ENCODE assay signal across 9 mouse cellular contexts in genomic region chr13:67686971-67687370, GRCm38 (mm10). TPM values are rescaled to one million over a fixed set of nuclear protein-coding genes. Genes with fewer than 3 reads are reported as not detected.
DNase-seq lines count a peak whose midpoint lies in the region; ATAC-seq and TF ChIP-seq lines count a peak whose summit lies in the region.
"Had no signal": no experiment of that assay in that cellular context is flagged by ENCODE, and none has a peak within 500 bp of the region (broad histone marks: within the 10 kb centered on the region; RNA-seq: fewer than 3 reads in every experiment).

Zfp738 (minus strand) TSS chr13:67687071.

- no peak for TF ChIP-seq CTCF in gastrocnemius, adult 2 months (IDR thresholded peaks at IDR 0.05)

- no peak within 1 kb of the TSS for H3K4me3 ChIP-seq in neural tube, embryonic 11.5 days (ENCODE audit: low read depth, low read length)
- H3K4me3 ChIP-seq in stomach, embryonic 16.5 days (replicated peaks; ENCODE audit: low read length), result no peak within 1 kb of the TSS
- no peak within 1 kb of the TSS for H3K4me3 ChIP-seq in gastrocnemius, adult 2 months

- no peaks in the 10 kb centered on the region for H3K36me3 ChIP-seq in neural tube, embryonic 11.5 days (ENCODE audit: control insufficient read depth, insufficient read depth, low read length)
- no peaks in the 10 kb centered on the region for H3K36me3 ChIP-seq in stomach, embryonic 16.5 days (ENCODE audit: control insufficient read depth, insufficient read depth, low read length)

- H3K9me3 ChIP-seq in neural tube, embryonic 11.5 days (ENCODE audit: control insufficient read depth, low read length), result no peaks in the 10 kb centered on the region
- H3K9me3 ChIP-seq in stomach, embryonic 16.5 days (replicated peaks; ENCODE audit: control insufficient read depth, low read length), result no peaks in the 10 kb centered on the region

- H3K27ac ChIP-seq in neural tube, embryonic 11.5 days (ENCODE audit: low read depth, low read length), result no peak within 1 kb of the TSS
- H3K27ac ChIP-seq in stomach, embryonic 16.5 days (ENCODE audit: low read length), result no peak within 1 kb of the TSS
- no peak within 1 kb of the TSS for H3K27ac ChIP-seq in gastrocnemius, adult 2 months

- WGBS in neural tube, embryonic 11.5 days, result 81% methylated on average over 4 of the region's 4 CpGs
- WGBS in stomach, embryonic 16.5 days, result 83% methylated on average over 4 of the region's 4 CpGs

- DNase-seq in adrenal gland, postnatal 4 days (ENCODE audit: low spot score in 2 of 2), result no peak
- no peak for DNase-seq in adrenal gland, adult 18-20 months (ENCODE audit: low spot score in 2 of 2)
- DNase-seq in neural tube, embryonic 11.5 days (ENCODE audit: low spot score), result no peak
- no peak for DNase-seq in neural tube, embryonic 10.5 days (ENCODE audit: extremely low spot score, low spot score)
- DNase-seq in left cerebral cortex, postnatal 4 days, result no peak
- no peak for DNase-seq in heart, postnatal 4 days
- DNase-seq in gastrocnemius, adult 2 months, result no peak
- DNase-seq: lung, postnatal 14 days had no signal

- ATAC-seq in neural tube, embryonic 11.5 days (ENCODE audit: insufficient read depth, low FRiP score, low TSS enrichment), result no peak
- no peak for ATAC-seq in stomach, embryonic 16.5 days (ENCODE audit: insufficient read depth, low FRiP score)

- H3K4me2 ChIP-seq in neural tube, embryonic 11.5 days (ENCODE audit: low read depth), result no peak within 1 kb of the TSS
- no peak within 1 kb of the TSS for H3K4me2 ChIP-seq in stomach, embryonic 16.5 days (ENCODE audit: low read depth, low read length)

- no peak within 1 kb of the TSS for H3K9ac ChIP-seq in neural tube, embryonic 11.5 days (ENCODE audit: low read length)
- H3K9ac ChIP-seq in stomach, embryonic 16.5 days (ENCODE audit: low read length), result no peak within 1 kb of the TSS

- intact Hi-C loops in left cerebral cortex, postnatal 4 days (cut with DNase I), result no loop called here
- intact Hi-C loops in gastrocnemius, adult 2 months (cut with DNase I), result no loop called here

- H3K27me3 ChIP-seq in neural tube, embryonic 11.5 days (ENCODE audit: control insufficient read depth, insufficient read depth, low read length), result no peaks in the 10 kb centered on the region
- no peaks in the 10 kb centered on the region for H3K27me3 ChIP-seq in stomach, embryonic 16.5 days (ENCODE audit: control insufficient read depth, insufficient read depth, low read length)

- no peaks in the 10 kb centered on the region for H3K4me1 ChIP-seq in neural tube, embryonic 11.5 days (ENCODE audit: control insufficient read depth, insufficient read depth, low read length)
- H3K4me1 ChIP-seq in stomach, embryonic 16.5 days (ENCODE audit: control insufficient read depth, insufficient read depth, low read length), result peaks cover 3% of the 10 kb centered on the region; the same call in 1 of the 2 replicates

RNA-seq across cellular contexts. Expression of gene Zfp738, which starts in this region (rescaled TPM):
- total RNA-seq in adrenal gland, postnatal 4 days (2021), result 10 to 100 TPM; 15.9 to 17.5 TPM
- total RNA-seq in adrenal gland, adult 18-20 months (2021), result 1 to 10 TPM; 7.9 to 8.1 TPM
- 12.8 and 13.6 TPM in 2 replicates for polyA plus RNA-seq in neural tube, embryonic 11.5 days (2014; fragmentation: Nextera tagmentation; extraction: Ambion mirVana)
- 10 to 100 TPM; 21.5 to 25.0 TPM for total RNA-seq in left cerebral cortex, postnatal 4 days (2021)
- polyA plus RNA-seq in stomach, embryonic 16.5 days (2015; fragmentation: Nextera tagmentation; extraction: Ambion mirVana), result 10.9 and 11.1 TPM in 2 replicates
- 1 to 10 TPM; 7.5 to 8.2 TPM for total RNA-seq in heart, postnatal 4 days (2021)
- total RNA-seq in gastrocnemius, adult 2 months (2021), result 1 to 10 TPM; 2.3 to 3.5 TPM
